Mouse (Mus musculus) liver, embryonic 11.5 days (tissue): ENCODE measurements around the gene Sytl1. TPM values are rescaled to one million over a fixed set of nuclear protein-coding genes. Genes with fewer than 3 reads are reported as not detected.

Source experiments
- ATAC-seq: fragments of 200-750 bp; cut with Nextera tagmentation; replicated peaks from 2 replicates; pipeline ENCODE4 v1.8.0; 2017; ENCODE audit warnings: moderate number of reproducible peaks, mild to moderate bottlenecking, moderate TSS enrichment, moderate library complexity; ENCODE audit not compliant: low FRiP score
- DNase-seq: peaks from one replicate; pipeline ENCODE4 v3.0.0-alpha.2; 2017; ENCODE audit warnings: low spot score
- H3K27ac ChIP-seq: fragments of 300-500 bp; sonication (generic); 2 replicates; pipeline ENCODE4 v1.5.1; 2014; ENCODE audit warnings: mild to moderate bottlenecking, low read depth, low read length, control low read depth
- H3K27me3 ChIP-seq: fragments of 300-500 bp; sonication (generic); replicated peaks from 2 replicates; pipeline ENCODE4 v1.6.1; 2014; ENCODE audit warnings: low read length, mixed read lengths; ENCODE audit not compliant: control insufficient read depth, insufficient read depth
- H3K36me3 ChIP-seq: fragments of 300-500 bp; sonication (generic); 2 replicates; pipeline ENCODE4 v1.6.1; 2014; ENCODE audit warnings: mild to moderate bottlenecking, low read length, moderate library complexity, mixed read lengths; ENCODE audit not compliant: control insufficient read depth, insufficient read depth
- H3K4me1 ChIP-seq: fragments of 300-500 bp; sonication (generic); replicated peaks from 2 replicates; pipeline ENCODE4 v1.6.1; 2014; ENCODE audit warnings: low read length, mixed read lengths; ENCODE audit not compliant: control insufficient read depth, insufficient read depth
- H3K4me2 ChIP-seq: fragments of 300-500 bp; sonication (generic); 2 replicates; pipeline ENCODE4 v1.6.1; 2014; ENCODE audit warnings: mild to moderate bottlenecking, control low read depth, moderate library complexity
- H3K4me3 ChIP-seq: fragments of 300-500 bp; sonication (generic); 2 replicates; pipeline ENCODE4 v1.5.1; 2014; ENCODE audit warnings: low read depth, low read length, control low read depth
- H3K9ac ChIP-seq: fragments of 300-500 bp; sonication (generic); 2 replicates; pipeline ENCODE4 v1.6.1; 2014; ENCODE audit warnings: low read depth, low read length, control low read depth
- H3K9me3 ChIP-seq: fragments of 300-500 bp; sonication (generic); 2 replicates; pipeline ENCODE4 v1.6.1; 2016; ENCODE audit warnings: low read length, inconsistent platforms, mixed read lengths; ENCODE audit not compliant: control insufficient read depth
- WGBS: fragments of 180-500 bp; shearing (Covaris S2); extraction: QIAGEN DNeasy Blood & Tissue Kit; methylation state at CpG from one replicate; pipeline ENCODE4 v1.1.7; 2014; 5-methylcytosine and 5-hydroxymethylcytosine counted together
- polyA plus RNA-seq: library from polyadenylated mRNA; unstranded; fragments of >200 nt; fragmentation: Nextera tagmentation; extraction: Ambion mirVana; gene quantifications from 2 replicates; pipeline ENCODE4 v1.2.1, GENCODE M21; 2014

The Sytl1 gene
- polyA plus RNA-seq, 1 experiment from 2014 or later = 0.52 TPM

DNA sequence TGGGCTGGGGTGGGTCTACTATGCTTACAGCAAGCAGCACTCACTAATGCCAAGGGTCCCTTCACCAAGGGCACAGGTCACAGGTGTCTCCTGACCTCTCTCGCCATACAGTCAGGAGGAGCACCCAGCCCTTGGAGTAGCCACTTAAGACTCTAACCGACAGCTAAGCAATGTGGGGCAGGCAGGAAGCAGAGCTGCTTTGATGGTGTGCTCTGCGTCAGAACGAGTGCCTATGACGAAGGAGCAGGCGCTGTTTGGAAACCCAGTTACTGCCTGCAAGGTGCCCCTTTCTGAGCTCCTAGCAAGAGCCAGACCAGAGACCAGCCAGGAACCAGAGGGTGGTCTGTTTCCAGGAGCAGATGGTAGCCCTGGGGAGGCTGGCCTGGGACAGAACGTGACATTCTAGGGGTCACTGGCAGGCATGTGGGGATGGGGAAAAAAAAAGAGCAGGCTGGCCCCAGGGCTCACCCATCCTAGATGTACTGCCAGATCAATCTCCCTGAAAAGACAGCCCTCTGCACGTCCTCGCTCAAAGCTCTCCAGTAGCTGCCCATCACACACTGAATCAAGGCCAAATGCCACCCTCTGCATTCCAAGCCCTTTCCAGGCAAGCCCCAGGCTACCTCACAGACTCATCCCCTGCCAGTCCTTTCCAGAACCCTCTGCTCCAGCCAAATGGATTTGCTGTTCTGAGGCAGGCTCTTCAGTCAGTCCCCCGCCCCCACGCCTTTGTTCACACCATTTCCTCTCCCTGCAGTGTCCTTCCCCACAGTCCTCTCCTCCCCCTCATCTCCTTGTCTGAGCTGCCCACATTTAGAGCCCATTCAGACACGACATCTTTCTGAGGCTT lies 35.8 kb upstream of the Sytl1 start:
- Histone ChIP-seq H3K27ac (no peak overlapping the region), H3K9me3 (no peaks in the 10 kb centered on the region), H3K4me1 (peaks cover 3% of the 10 kb centered on the region; the same call in 1 of the 2 replicates), H3K4me2 (no peak overlapping the region), H3K9ac (no peak overlapping the region), H3K27me3 (no peaks in the 10 kb centered on the region), H3K4me3 (no peak overlapping the region), H3K36me3 (peaks cover 5% of the 10 kb centered on the region; the same call in 1 of the 2 replicates)
- DNase-seq (no peak), ATAC-seq (no peak)
- 49% methylated on average over 12 of the region's 12 CpGs for WGBS

DNA sequence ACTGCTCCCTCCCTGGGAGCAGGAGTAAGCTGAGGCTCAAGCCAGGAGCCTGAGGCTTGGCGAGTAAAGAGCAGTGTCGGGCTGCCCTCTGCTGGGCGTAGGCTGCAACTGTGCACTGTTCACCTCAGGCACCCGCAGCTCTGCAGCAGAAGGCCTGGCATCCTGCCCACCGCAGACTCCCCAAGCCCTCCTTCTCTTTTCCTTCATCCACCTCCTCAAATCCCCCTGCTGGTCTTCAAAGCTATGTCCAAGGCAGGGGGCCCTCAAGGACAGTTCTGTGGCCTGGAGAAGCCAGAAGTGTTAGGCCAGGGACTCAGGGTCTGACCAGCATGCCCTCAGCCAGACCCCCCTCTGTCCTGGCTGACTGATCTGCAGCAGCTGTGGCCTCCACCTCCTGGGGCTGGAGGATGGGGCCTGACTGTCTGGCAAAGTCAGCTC lies 34.9 kb upstream of the Sytl1 start:
- Histone ChIP-seq H3K9ac (no peak overlapping the region), H3K27ac (no peak overlapping the region), H3K36me3 (peaks cover 5% of the 10 kb centered on the region; the same call in 1 of the 2 replicates), H3K4me3 (no peak overlapping the region), H3K4me1 (peaks cover 9% of the 10 kb centered on the region; the same call in 1 of the 2 replicates), H3K4me2 (no peak overlapping the region), H3K27me3 (no peaks in the 10 kb centered on the region), H3K9me3 (no peaks in the 10 kb centered on the region)
- peak; percentile 67 for ATAC-seq
- DNase-seq = peak; percentile 71
- WGBS = 5% methylated on average over 5 of the region's 5 CpGs

DNA sequence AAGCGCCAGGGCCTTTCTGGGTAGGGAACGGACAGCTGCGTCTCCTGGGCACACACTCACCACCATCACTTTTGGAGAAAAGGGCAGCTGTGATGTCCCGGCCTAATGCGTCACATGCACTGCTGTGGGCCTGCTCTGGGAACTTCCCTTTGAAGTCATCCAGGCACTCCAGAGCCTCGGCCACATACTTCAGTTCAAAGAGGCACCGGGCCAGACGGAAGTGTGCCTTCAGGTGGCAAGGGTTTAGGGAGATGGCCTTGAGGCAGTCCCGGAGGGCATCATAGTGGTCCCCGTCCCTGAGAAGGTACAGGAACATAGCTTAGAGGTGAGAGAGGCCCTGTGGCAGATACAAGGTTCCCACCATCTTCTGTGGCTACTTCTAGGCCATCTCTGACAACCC lies 34.4 kb upstream of the Sytl1 start:
- Histone ChIP-seq H3K4me1 (peaks cover 9% of the 10 kb centered on the region; the same call in 1 of the 2 replicates), H3K4me3 (no peak overlapping the region), H3K36me3 (peaks cover 5% of the 10 kb centered on the region; the same call in 1 of the 2 replicates), H3K27me3 (no peaks in the 10 kb centered on the region), H3K4me2 (no peak overlapping the region), H3K27ac (no peak overlapping the region), H3K9me3 (no peaks in the 10 kb centered on the region), H3K9ac (peak overlapping the region; percentile 2; the same call in 1 of the 2 replicates)
- 63% methylated on average over 10 of the region's 10 CpGs for WGBS
- DNase-seq = no peak
- ATAC-seq = no peak

DNA sequence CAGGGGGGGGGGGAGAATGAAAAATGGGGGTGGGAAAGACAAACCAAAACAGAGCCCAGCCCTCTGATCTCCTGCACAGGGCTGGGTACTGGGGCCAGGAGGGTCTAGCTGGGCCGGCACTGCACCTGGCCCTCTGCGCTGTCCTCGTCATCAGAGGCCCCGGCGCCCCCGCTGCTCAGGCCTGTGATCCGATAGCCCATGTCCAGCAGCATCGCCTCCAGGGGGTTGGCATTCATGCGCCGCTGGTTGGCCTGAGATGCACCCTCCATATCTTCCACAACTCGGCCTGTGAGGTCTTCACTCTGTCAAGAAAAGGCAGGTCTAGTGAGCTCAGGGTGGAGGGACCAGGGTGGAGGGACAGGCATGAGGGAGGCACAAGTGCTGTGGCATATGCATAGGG lies 31.2 kb upstream of the Sytl1 start:
- Histone ChIP-seq H3K27ac (no peak overlapping the region), H3K27me3 (no peaks in the 10 kb centered on the region), H3K9ac (no peak overlapping the region), H3K9me3 (no peaks in the 10 kb centered on the region), H3K4me3 (no peak overlapping the region), H3K4me2 (no peak overlapping the region), H3K4me1 (peaks cover 9% of the 10 kb centered on the region; the same call in 1 of the 2 replicates), H3K36me3 (peaks cover 5% of the 10 kb centered on the region; the same call in 1 of the 2 replicates)
- 59% methylated on average over 11 of the region's 11 CpGs for WGBS
- ATAC-seq (no peak), DNase-seq (no peak)

DNA sequence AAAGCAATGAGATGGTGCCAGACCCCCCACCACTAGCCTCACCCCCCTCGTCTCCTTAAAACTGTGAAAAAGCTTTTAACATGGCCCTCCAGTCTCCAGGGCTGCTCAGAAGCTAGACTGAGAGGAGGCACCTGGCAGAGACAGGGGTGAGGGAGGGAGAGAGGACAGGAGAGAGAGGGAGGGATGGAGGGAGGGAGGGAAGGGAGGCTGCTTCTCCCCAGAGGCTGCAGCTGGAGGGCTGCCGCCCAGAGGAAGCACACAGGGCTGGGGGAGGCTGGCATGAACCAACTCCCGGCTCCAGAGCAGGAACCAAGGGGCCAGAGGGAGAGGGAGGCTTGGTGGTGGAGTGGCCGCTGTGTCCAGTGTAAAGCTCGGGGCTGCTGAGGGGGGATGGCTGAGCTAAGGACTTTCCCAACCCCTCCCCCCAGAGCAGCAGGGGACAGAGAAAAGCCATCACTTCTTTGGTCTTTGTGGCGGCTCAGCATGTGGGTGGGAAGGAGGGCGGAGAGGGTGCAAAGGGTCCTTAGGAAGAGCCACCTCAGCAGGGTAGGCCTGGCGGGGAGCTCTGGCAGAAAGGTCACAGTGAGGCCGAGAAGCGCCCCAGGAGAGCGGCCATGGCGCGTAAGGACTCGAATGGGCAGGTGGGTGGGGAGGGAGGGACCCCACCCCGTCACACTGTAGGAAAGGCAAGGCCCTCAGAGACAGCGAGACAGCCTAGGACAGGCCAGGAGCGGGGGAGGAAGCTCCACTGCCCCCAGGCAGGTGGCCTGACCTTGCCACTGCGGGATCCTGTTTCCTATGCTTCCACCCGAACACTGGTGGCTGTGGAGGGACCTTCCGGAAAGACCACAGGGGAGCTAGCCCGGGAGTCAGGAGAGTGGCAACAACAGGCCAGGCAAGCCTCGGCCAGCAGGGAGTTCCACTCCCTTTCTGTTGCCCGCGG lies 30.3 kb upstream of the Sytl1 start:
- no peak overlapping the region for H3K27ac ChIP-seq
- H3K4me3 ChIP-seq = no peak overlapping the region
- ATAC-seq (no peak), DNase-seq (no peak)
- H3K4me2 ChIP-seq = no peak overlapping the region
- peaks cover 9% of the 10 kb centered on the region; the same call in 1 of the 2 replicates for H3K4me1 ChIP-seq
- H3K36me3 ChIP-seq = peaks cover 5% of the 10 kb centered on the region; the same call in 1 of the 2 replicates
- no peaks in the 10 kb centered on the region for H3K9me3 ChIP-seq
- 46% methylated on average over 24 of the region's 24 CpGs for WGBS
- H3K27me3 ChIP-seq = no peaks in the 10 kb centered on the region
- H3K9ac ChIP-seq = peak overlapping the region; percentile 13; the same call in 1 of the 2 replicates

DNA sequence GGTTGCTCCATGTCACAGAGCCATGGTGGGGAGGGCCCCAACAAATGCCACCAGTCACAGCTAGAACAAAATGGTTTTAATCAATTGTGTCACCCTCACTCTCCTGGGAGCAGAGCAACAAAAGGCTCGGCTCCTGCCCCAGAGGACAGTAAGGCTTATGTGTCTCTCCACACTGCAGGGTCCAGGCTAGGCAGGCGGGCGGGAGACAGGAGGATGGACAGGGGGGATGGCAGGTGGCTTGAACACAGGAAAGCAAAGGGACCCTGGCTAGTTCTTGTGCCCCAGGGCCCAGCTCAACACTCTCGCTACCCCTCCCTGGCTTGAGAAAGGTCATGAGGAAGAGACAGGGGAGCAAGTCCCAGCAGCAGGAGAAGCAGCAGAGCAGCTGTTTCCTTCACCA lies 29.5 kb upstream of the Sytl1 start:
- H3K9ac ChIP-seq = no peak overlapping the region
- H3K4me3 ChIP-seq = no peak overlapping the region
- H3K36me3 ChIP-seq = peaks cover 5% of the 10 kb centered on the region; the same call in 1 of the 2 replicates
- H3K27me3 ChIP-seq = no peaks in the 10 kb centered on the region
- WGBS = 90% methylated on average over 4 of the region's 4 CpGs
- no peak overlapping the region for H3K27ac ChIP-seq
- no peak overlapping the region for H3K4me2 ChIP-seq
- ATAC-seq (no peak), DNase-seq (no peak)
- H3K4me1 ChIP-seq = peaks cover 7% of the 10 kb centered on the region; the same call in 1 of the 2 replicates
- no peaks in the 10 kb centered on the region for H3K9me3 ChIP-seq

DNA sequence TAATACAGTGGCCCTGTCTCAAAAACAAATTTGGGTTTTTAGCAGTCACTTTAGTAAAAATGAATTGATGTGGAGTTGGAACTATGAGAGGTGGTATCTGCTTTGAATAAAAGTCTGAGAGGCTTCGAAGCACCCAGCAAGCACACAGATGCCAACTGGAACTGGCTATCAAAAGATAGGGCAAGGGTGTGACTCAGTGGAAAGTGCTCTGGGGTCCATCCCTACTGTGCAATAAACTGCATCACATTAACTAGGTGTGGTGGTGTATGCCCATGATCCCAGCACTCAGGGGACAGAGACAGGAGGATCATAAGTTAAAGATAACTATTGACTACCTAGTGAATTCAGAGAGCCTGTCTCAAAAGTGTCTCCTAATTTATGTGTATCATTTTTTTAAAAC lies 28.3 kb upstream of the Sytl1 start:
- Histone ChIP-seq H3K27ac (no peak overlapping the region), H3K36me3 (peaks cover 5% of the 10 kb centered on the region; the same call in 1 of the 2 replicates), H3K9me3 (no peaks in the 10 kb centered on the region), H3K4me2 (no peak overlapping the region), H3K27me3 (no peaks in the 10 kb centered on the region), H3K4me1 (peaks cover 13% of the 10 kb centered on the region), H3K4me3 (no peak overlapping the region), H3K9ac (no peak overlapping the region)
- WGBS = 83% methylated on average over 1 of the region's 1 CpGs
- no peak for ATAC-seq
- DNase-seq = no peak

DNA sequence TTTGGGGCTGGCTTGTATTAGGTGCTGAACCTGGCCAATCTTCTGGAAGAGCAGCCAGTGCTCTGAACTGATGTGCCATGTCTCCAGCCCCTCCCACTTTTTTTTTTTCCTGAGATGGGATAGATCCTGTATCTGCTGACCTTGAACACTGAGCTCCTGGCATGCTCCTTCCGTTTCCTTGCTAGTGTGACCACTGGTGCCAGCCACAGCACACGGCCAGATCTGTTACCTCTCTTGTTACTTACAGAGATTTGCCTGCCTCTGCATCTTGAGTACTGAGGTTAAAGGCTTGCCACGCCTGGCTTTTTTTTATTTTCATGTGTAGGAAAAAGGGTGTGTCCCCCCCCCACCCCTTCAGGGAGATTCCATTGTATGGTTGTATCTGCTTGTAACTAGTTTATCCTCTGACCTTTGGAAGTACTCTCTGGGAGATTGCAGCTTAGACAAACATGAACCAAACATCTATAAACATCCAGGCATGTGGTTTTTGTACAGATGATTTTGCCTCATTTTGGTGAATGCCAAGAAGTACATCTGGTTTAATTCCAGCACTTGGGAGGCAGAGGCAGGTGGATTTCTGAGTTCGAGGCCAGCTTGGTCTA lies 23.7 kb upstream of the Sytl1 start:
- Histone ChIP-seq H3K4me2 (no peak overlapping the region; the same call in 1 of the 2 replicates), H3K36me3 (no peaks in the 10 kb centered on the region), H3K27me3 (no peaks in the 10 kb centered on the region), H3K4me1 (peaks cover 30% of the 10 kb centered on the region), H3K9me3 (no peaks in the 10 kb centered on the region), H3K4me3 (no peak overlapping the region), H3K9ac (no peak overlapping the region), H3K27ac (no peak overlapping the region)
- ATAC-seq (no peak), DNase-seq (no peak)
- 57% methylated on average over 4 of the region's 4 CpGs for WGBS
